ENCODE assay signal across 13 mouse cellular contexts in genomic region chr19:40297078-40297797, GRCm38 (mm10). TPM values are rescaled to one million over a fixed set of nuclear protein-coding genes. Genes with fewer than 3 reads are reported as not detected.
DNase-seq lines count a peak whose midpoint lies in the region; ATAC-seq and TF ChIP-seq lines count a peak whose summit lies in the region.
"Had no signal": no experiment of that assay in that cellular context is flagged by ENCODE, and none has a peak within 500 bp of the region (broad histone marks: within the 10 kb centered on the region; RNA-seq: fewer than 3 reads in every experiment).

No protein-coding gene starts in this region.

- H3K27ac ChIP-seq in kidney, embryonic 16.5 days (ENCODE audit: low read length), result no peak overlapping the region
- peak overlapping the region; percentile 74 for H3K27ac ChIP-seq in heart, postnatal 0 days (ENCODE audit: low read depth)
- H3K27ac ChIP-seq in small intestine, adult 2 months (ENCODE audit: insufficient read depth, low read depth, low read length), result peak overlapping the region; percentile 99
- H3K27ac ChIP-seq: embryonic facial prominence, embryonic 13.5 days; limb, embryonic 13.5 days had no signal

- 0 out of 2 replicates have a peak, but pooled peaks cover 3% of the 10 kb centered on the region for H3K4me1 ChIP-seq in kidney, embryonic 16.5 days (ENCODE audit: insufficient read depth, low read length)
- H3K4me1 ChIP-seq in heart, postnatal 0 days (ENCODE audit: control insufficient read depth, insufficient read depth), result peaks cover 10% of the 10 kb centered on the region
- peaks cover 11% of the 10 kb centered on the region; the same call in 1 of the 2 replicates for H3K4me1 ChIP-seq in small intestine, adult 2 months (ENCODE audit: control insufficient read depth, insufficient read depth, insufficient read length, low read length)

- H3K36me3 ChIP-seq in kidney, embryonic 16.5 days (ENCODE audit: insufficient read depth, low read length), result peaks cover 5% of the 10 kb centered on the region; the same call in 1 of the 2 replicates
- peaks cover 61% of the 10 kb centered on the region for H3K36me3 ChIP-seq in heart, postnatal 0 days (replicated peaks; ENCODE audit: control insufficient read depth, insufficient read depth, low read length)
- H3K36me3 ChIP-seq in small intestine, adult 2 months (ENCODE audit: control insufficient read depth, insufficient read depth, low read length), result peaks cover 4% of the 10 kb centered on the region
- H3K36me3 ChIP-seq: embryonic facial prominence, embryonic 13.5 days; limb, embryonic 13.5 days had no signal

- no peak overlapping the region for H3K4me2 ChIP-seq in kidney, embryonic 16.5 days (replicated peaks; ENCODE audit: low read depth, low read length)
- H3K4me2 ChIP-seq in heart, postnatal 0 days (ENCODE audit: low read depth, low read length), result no peak overlapping the region
- H3K4me2 ChIP-seq: embryonic facial prominence, embryonic 13.5 days; limb, embryonic 13.5 days had no signal

- ATAC-seq in kidney, embryonic 16.5 days (ENCODE audit: low FRiP score, low TSS enrichment), result no peak
- ATAC-seq in common myeloid progenitor, adult 5-6 weeks (replicated peaks; ENCODE audit: low read depth, poor library complexity, severe bottlenecking), result peak; percentile 67
- peak; percentile 64 for ATAC-seq in heart, postnatal 0 days (ENCODE audit: insufficient read depth, low read depth)

- TF ChIP-seq EP300 in heart, postnatal 0 days (IDR thresholded peaks at IDR 0.05; ENCODE audit: low read depth), result no peak

- no peaks in the 10 kb centered on the region for H3K27me3 ChIP-seq in kidney, embryonic 16.5 days (ENCODE audit: insufficient read depth, low read length)
- H3K27me3 ChIP-seq in heart, postnatal 0 days (ENCODE audit: control insufficient read depth, insufficient read depth, low read length), result no peaks in the 10 kb centered on the region
- no peaks in the 10 kb centered on the region for H3K27me3 ChIP-seq in small intestine, adult 2 months (ENCODE audit: control insufficient read depth, insufficient read depth, low read length)
- H3K27me3 ChIP-seq: embryonic facial prominence, embryonic 13.5 days; limb, embryonic 13.5 days had no signal

- DNase-seq in kidney, postnatal 10 days, result peak; percentile 21
- DNase-seq in heart, postnatal 0 days (ENCODE audit: low spot score), result peak; percentile 55
- no peak for DNase-seq in adrenal gland, postnatal 4 days (ENCODE audit: low spot score in 2 of 2)
- DNase-seq in spleen, adult 18-20 months, result no peak
- DNase-seq: gastrocnemius, postnatal 14 days; kidney, adult 9 months; midbrain, embryonic 14.5 days; thymus, adult 18-20 months had no signal

- H3K9ac ChIP-seq in kidney, embryonic 16.5 days (replicated peaks; ENCODE audit: low read length), result no peak overlapping the region
- H3K9ac ChIP-seq in heart, postnatal 0 days (replicated peaks; ENCODE audit: low read depth, low read length), result no peak overlapping the region
- H3K9ac ChIP-seq: embryonic facial prominence, embryonic 13.5 days; limb, embryonic 13.5 days had no signal

- WGBS in kidney, embryonic 16.5 days, result 80% methylated on average over 7 of the region's 7 CpGs
- WGBS in heart, postnatal 0 days, result 54% methylated on average over 7 of the region's 7 CpGs
- WGBS in small intestine, adult 2 months, result 25% methylated on average over 7 of the region's 7 CpGs

- TF ChIP-seq CTCF in heart, postnatal 0 days (IDR thresholded peaks at IDR 0.05; ENCODE audit: low read depth), result no peak
- TF ChIP-seq CTCF in small intestine, adult 2 months (IDR thresholded peaks at IDR 0.05; ENCODE audit: extremely low read depth, insufficient read length, insufficient replicate concordance, low read depth, low read length), result no peak

- no peak for TF ChIP-seq POLR2A in small intestine, adult 2 months (IDR thresholded peaks at IDR 0.05; ENCODE audit: low read depth, low read length)

- H3K4me3 ChIP-seq in kidney, embryonic 16.5 days (ENCODE audit: low read length), result no peak overlapping the region
- no peak overlapping the region for H3K4me3 ChIP-seq in heart, postnatal 0 days (ENCODE audit: low read depth, low read length)
- H3K4me3 ChIP-seq in small intestine, adult 2 months (ENCODE audit: low read depth, low read length), result no peak overlapping the region
- H3K4me3 ChIP-seq: embryonic facial prominence, embryonic 13.5 days; limb, embryonic 13.5 days had no signal

- no peaks in the 10 kb centered on the region for H3K9me3 ChIP-seq in kidney, embryonic 16.5 days (ENCODE audit: low read length)
- H3K9me3 ChIP-seq in heart, postnatal 0 days (replicated peaks; ENCODE audit: control insufficient read depth, low read length), result no peaks in the 10 kb centered on the region
- H3K9me3 ChIP-seq: embryonic facial prominence, embryonic 13.5 days; limb, embryonic 13.5 days had no signal

RNA-seq across cellular contexts. Expression of gene Pdlim1, which starts 25.6 kb away (rescaled TPM):
- polyA plus RNA-seq in kidney, embryonic 16.5 days (2015; fragmentation: Nextera tagmentation; extraction: Ambion mirVana), result 37.9 and 39.5 TPM in 2 replicates
- total RNA-seq in common myeloid progenitor, adult 5-6 weeks (2017), result 61.8 and 68.8 TPM in 2 replicates
- total RNA-seq in heart, postnatal 0 days (2014; rRNA removed; ENCODE audit: low replicate concordance), result 96.5 and 117 TPM in 2 replicates
- 206 and 230 TPM in 2 replicates for polyA plus RNA-seq in heart, postnatal 0 days (2015; fragmentation: Nextera tagmentation; extraction: Ambion mirVana)
- polyA plus RNA-seq in small intestine, adult 2 months (2012; rRNA removed), result 92.8 and 353 TPM in 2 replicates
- 10 to 100 TPM; 39.4 to 44.8 TPM for total RNA-seq in adrenal gland, postnatal 4 days (2021)

Comparison
In these comparisons a context has a peak if more than half of its experiments do, and no peak if none do; other contexts are left out.
1. DNase-seq: peak in kidney, postnatal 10 days (single experiment) and heart, postnatal 0 days (single experiment); none in adrenal gland, postnatal 4 days (0 of 2) and spleen, adult 18-20 months (0 of 2).